Mouse (Mus musculus) ES-Bruce4 (cell line): Measurements from ENCODE around the gene Prex1. TPM values are rescaled to one million over a fixed set of nuclear protein-coding genes. Genes with fewer than 3 reads are reported as not detected.

Experiments used
- H3K27ac ChIP-seq: 2 replicates; pipeline ENCODE4 v1.5.1; 2012; ENCODE audit warnings: low read length, inconsistent platforms; ENCODE audit not compliant: insufficient read depth
- H3K27me3 ChIP-seq: 2 replicates; pipeline ENCODE4 v1.6.1; 2012; ENCODE audit warnings: mild to moderate bottlenecking, low read length, inconsistent platforms; ENCODE audit not compliant: control insufficient read depth, poor library complexity, insufficient read depth, severe bottlenecking
- H3K36me3 ChIP-seq: 2 replicates; pipeline ENCODE4 v1.6.1; 2012; ENCODE audit warnings: inconsistent platforms, mild to moderate bottlenecking, low read length, moderate library complexity; ENCODE audit not compliant: control insufficient read depth, poor library complexity, insufficient read depth, severe bottlenecking
- H3K4me1 ChIP-seq: one replicate; pipeline ENCODE4 v1.8.1; 2011; ENCODE audit warnings: low read length; ENCODE audit not compliant: control insufficient read depth, insufficient read depth
- H3K4me3 ChIP-seq: 2 replicates; pipeline ENCODE4 v1.5.1; 2011; ENCODE audit warnings: low read depth, mild to moderate bottlenecking, low read length
- H3K9ac ChIP-seq: 2 replicates; pipeline ENCODE4 v1.6.1; 2012; ENCODE audit warnings: low read depth, mild to moderate bottlenecking, inconsistent platforms; ENCODE audit not compliant: poor library complexity, severe bottlenecking
- H3K9me3 ChIP-seq: replicated peaks from 2 replicates; pipeline ENCODE4 v1.6.1; 2012; ENCODE audit warnings: mild to moderate bottlenecking, low read length, inconsistent platforms; ENCODE audit not compliant: control insufficient read depth, poor library complexity, insufficient read depth, severe bottlenecking
- CTCF ChIP-seq: IDR thresholded peaks from one replicate; pipeline ENCODE4 v1.8.1; 2011; ENCODE audit warnings: low read depth, low read length
- EP300 ChIP-seq: IDR thresholded peaks from 2 replicates; pipeline ENCODE4 v1.6.1; 2011; ENCODE audit warnings: low read depth, low read length; ENCODE audit not compliant: insufficient read depth
- POLR2A ChIP-seq: IDR thresholded peaks from one replicate; pipeline ENCODE4 v1.8.1; 2011; ENCODE audit warnings: low read length; ENCODE audit not compliant: insufficient read depth
- polyA plus RNA-seq: library from polyadenylated mRNA; stranded (reverse); fragments of >200 nt; gene quantifications from 2 replicates; pipeline ENCODE4 v1.2.4, GENCODE M21; 2011; ENCODE audit warnings: low read depth; ENCODE audit not compliant: missing spikeins, insufficient read depth, insufficient read length

Gene Prex1
- polyA plus RNA-seq, 1 experiment = 10.2 TPM

DNA sequence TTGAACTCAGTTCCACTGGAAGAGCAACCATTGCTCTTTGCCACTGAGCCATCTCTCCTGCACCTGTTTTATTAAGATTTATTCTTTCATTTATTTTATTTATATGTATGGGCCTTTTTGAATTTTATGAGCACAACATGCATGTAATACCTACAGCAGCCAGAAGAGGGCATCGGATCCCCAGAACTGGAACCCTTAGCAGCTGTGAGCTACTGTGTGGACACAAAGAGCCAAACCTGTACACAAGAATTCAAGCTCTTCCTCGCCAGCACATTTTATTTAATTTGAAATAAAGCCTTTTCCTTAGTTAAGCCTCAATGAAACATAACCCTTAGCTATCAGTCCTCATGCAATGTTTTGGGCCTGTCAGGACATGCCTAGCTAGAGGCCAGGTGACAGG is 158.1 kb downstream of the Prex1 start:
- no peak overlapping the region for H3K4me3 ChIP-seq
- no peaks in the 10 kb centered on the region for H3K27me3 ChIP-seq
- no peaks in the 10 kb centered on the region for H3K36me3 ChIP-seq
- H3K9ac ChIP-seq = no peak overlapping the region
- no peaks in the 10 kb centered on the region for H3K9me3 ChIP-seq
- H3K4me1 ChIP-seq = peaks cover 11% of the 10 kb centered on the region
- peak overlapping the region; percentile 16; the same call in 1 of the 2 replicates for H3K27ac ChIP-seq
- TF ChIP-seq EP300 = no peak
- no peak for TF ChIP-seq POLR2A
- TF ChIP-seq CTCF = peak; percentile 39

DNA sequence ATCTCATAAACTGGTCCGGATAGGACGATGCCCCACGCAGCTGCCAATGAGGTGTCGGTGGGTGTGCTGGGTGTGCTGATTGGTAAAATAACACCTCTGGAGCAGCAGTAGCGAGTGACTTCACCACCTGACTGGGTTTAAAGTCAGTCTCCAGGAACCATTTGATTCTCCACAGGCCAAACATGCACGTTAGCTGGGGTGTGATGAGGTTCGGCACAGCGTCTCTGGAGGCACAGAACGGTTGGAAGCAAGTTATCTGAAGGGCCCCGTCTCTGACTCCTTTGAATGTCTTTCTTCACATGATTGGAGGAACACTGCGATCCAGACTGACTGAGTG is 159.5 kb downstream of the Prex1 start:
- Histone ChIP-seq H3K36me3 (no peaks in the 10 kb centered on the region), H3K9ac (no peak overlapping the region), H3K27me3 (no peaks in the 10 kb centered on the region), H3K4me1 (peaks cover 11% of the 10 kb centered on the region), H3K27ac (no peak overlapping the region), H3K4me3 (no peak overlapping the region), H3K9me3 (no peaks in the 10 kb centered on the region)
- no peak for TF ChIP-seq CTCF
- no peak for TF ChIP-seq POLR2A
- TF ChIP-seq EP300 = no peak

DNA sequence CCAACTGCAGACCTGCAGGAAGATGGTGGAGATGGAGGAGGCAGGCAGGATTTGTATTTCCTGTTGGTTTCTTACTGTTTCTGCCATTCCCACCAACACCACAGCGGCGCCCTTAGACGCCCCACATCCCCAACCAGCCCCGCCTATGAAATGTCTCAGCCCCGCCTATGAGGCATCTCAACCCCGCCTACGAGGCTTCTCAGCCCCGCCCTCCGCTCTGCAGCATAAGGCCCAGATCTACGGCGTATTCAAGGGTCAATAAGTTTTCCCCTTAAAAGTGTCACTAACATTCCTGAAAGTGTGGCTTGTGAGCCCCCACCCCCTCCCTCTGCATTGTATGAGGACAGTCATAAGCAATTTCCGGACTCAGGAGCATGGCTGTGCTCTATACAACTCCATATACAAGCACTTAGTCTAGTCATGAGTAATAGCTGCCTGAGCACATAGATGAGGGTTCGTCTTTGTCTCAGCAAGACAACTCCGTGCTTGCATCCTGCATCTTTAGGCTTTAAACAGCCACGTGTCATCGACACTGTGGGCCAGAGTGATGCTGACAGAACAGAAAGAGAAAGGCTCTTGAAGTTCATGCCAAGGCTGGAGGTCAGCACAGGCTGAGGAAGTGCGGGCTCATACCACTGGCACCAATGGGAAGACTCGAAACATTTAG is 160.0 kb downstream of the Prex1 start:
- H3K4me1 ChIP-seq = peaks cover 11% of the 10 kb centered on the region
- TF ChIP-seq EP300 (no peak), CTCF (no peak), POLR2A (no peak)
- no peaks in the 10 kb centered on the region for H3K9me3 ChIP-seq
- H3K27ac ChIP-seq = no peak overlapping the region
- H3K4me3 ChIP-seq = no peak overlapping the region
- no peaks in the 10 kb centered on the region for H3K36me3 ChIP-seq
- H3K9ac ChIP-seq = no peak overlapping the region
- H3K27me3 ChIP-seq = no peaks in the 10 kb centered on the region

DNA sequence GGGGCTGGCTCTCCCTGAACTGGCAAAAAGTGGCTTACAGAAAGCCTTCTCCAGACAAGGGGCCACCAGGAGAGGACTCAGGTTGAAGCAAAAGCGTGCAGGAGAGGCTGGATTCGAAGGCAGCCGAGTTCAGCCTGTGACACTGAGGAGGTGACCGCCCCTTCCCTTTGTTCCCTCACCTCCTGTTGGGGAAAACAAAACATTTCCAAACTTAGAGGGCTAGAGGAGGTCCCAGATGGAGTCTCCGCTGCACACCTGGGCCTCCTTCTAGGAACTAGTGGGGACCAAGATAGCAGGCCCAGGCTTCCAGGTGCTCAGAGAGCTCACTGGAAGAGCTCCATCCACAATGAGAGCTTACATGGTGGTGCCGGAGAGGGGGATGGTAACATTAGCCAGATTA is 161.0 kb downstream of the Prex1 start:
- Histone ChIP-seq H3K27ac (no peak overlapping the region), H3K9me3 (no peaks in the 10 kb centered on the region), H3K36me3 (no peaks in the 10 kb centered on the region), H3K4me3 (no peak overlapping the region), H3K27me3 (no peaks in the 10 kb centered on the region), H3K9ac (no peak overlapping the region), H3K4me1 (peaks cover 11% of the 10 kb centered on the region)
- TF ChIP-seq EP300 (0 out of 2 replicates have a peak, but pooled peaks have one; percentile 15), POLR2A (no peak)

DNA sequence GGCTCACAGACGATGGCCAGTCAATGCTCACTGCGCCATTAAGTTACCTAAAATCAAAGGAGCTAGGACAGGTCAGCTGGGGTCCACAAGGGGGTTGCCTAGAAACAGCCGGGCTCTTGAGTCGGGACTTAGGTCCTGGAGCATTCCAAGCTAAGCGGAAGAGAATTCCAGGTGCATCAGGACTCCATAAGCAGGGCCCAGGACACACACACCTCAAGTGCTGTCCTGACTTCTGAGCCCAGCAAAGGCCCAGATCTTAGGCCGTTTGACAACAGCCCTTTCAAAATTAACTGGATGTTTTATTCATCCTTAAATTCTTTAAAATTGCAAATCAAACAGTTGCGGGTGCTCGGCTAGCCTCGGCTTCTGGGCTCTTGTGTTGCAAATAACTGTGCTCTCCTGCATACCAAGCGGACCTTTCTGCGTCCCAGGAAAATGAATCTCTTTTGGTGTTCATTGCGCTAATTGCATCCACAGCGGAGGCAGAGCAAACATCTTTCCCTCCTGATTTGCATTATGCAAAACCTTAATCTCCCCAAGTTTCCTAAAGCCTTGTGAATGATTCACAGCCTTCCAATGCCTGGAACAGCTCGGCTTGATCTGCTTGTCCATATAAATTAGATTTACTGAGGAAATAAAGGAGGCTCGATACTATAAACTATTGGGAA is 161.7 kb downstream of the Prex1 start:
- Histone ChIP-seq H3K36me3 (no peaks in the 10 kb centered on the region), H3K4me3 (no peak overlapping the region), H3K27ac (no peak overlapping the region), H3K9me3 (no peaks in the 10 kb centered on the region), H3K4me1 (peaks cover 11% of the 10 kb centered on the region), H3K27me3 (no peaks in the 10 kb centered on the region), H3K9ac (no peak overlapping the region)
- TF ChIP-seq EP300 (no peak), CTCF (no peak), POLR2A (no peak)

DNA sequence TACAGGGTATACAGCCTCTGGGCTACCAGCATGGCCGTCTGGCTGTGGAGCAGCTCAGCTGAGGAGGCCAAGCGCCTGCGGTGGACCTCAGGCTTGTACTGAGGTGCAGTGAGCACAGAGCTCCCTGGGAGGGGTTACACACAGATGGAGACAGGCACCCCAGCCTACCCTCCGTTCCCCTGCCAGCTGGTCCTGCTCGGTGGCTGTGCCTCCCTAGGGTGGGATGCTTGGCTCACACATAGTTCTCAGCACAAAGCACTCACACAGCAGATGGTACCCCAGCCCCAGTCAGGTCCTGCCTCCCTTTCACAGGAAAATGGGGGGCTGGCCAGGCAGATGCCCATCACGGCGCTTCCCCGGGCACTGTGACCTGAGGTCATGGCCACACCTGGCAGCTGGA is 163.8 kb downstream of the Prex1 start:
- Histone ChIP-seq H3K9me3 (no peaks in the 10 kb centered on the region), H3K27me3 (no peaks in the 10 kb centered on the region), H3K4me1 (peaks cover 11% of the 10 kb centered on the region), H3K4me3 (no peak overlapping the region), H3K9ac (no peak overlapping the region), H3K36me3 (no peaks in the 10 kb centered on the region), H3K27ac (no peak overlapping the region)
- TF ChIP-seq POLR2A (no peak), EP300 (no peak), CTCF (no peak)
